Mouse (Mus musculus): ENCODE results near the gene Socs2. TPM values are rescaled to one million over a fixed set of nuclear protein-coding genes. Genes with fewer than 3 reads are reported as not detected.

The Socs2 gene
- total RNA-seq, 4 experiments from 2014 or later, result 10.6 to 56.8 (median 12.6) TPM

- no peak for DNase-seq
Measured at GRCm38 (mm10) chr10:95420284-95420683, 3.3 kb upstream of the Socs2 start.

GRCm38 (mm10) chr10:95419726-95420125 lies 2.7 kb upstream of the Socs2 start:
- DNase-seq, result no peak

GRCm38 (mm10) chr10:95418631-95419030 lies 1.7 kb upstream of the Socs2 start:
- no peak for DNase-seq

- peak; percentile 64 for DNase-seq
Measured at GRCm38 (mm10) chr10:95417496-95418236, 686 bp upstream of the Socs2 start.

GRCm38 (mm10) chr10:95416361-95416684 lies 657 bp downstream of the Socs2 start:
- DNase-seq, result no peak

- peak; percentile 30 for DNase-seq
Measured at GRCm38 (mm10) chr10:95415533-95416360, 1.2 kb downstream of the Socs2 start.

GRCm38 (mm10) chr10:95415159-95415532 lies 1.8 kb downstream of the Socs2 start:
- peak; percentile 32 for DNase-seq

GRCm38 (mm10) chr10:95414316-95415158 lies 2.4 kb downstream of the Socs2 start:
- DNase-seq, result no peak

- no peak for DNase-seq
Measured at GRCm38 (mm10) chr10:95411139-95411538, 5.8 kb downstream of the Socs2 start.

- no peak for DNase-seq
Measured at GRCm38 (mm10) chr10:95410709-95411108, 6.3 kb downstream of the Socs2 start.

GRCm38 (mm10) chr10:95410209-95410608 lies 6.8 kb downstream of the Socs2 start:
- no peak for DNase-seq

GRCm38 (mm10) chr10:95409149-95409548 lies 7.8 kb downstream of the Socs2 start:
- no peak for DNase-seq

GRCm38 (mm10) chr10:95408487-95408886 lies 8.5 kb downstream of the Socs2 start:
- DNase-seq, result no peak

- DNase-seq, result no peak
Measured at GRCm38 (mm10) chr10:95407541-95408160, 9.3 kb downstream of the Socs2 start.

- DNase-seq, result no peak
Measured at GRCm38 (mm10) chr10:95404774-95405173, 12.2 kb downstream of the Socs2 start.

- no peak for DNase-seq
Measured at GRCm38 (mm10) chr10:95399689-95400354, 17.2 kb downstream of the Socs2 start.

GRCm38 (mm10) chr10:95398489-95398888 lies 18.5 kb downstream of the Socs2 start:
- DNase-seq, result no peak

- DNase-seq, result no peak
Measured at GRCm38 (mm10) chr10:95397191-95397835, 19.7 kb downstream of the Socs2 start.

- DNase-seq, result no peak
Measured at GRCm38 (mm10) chr10:95396356-95396755, 20.6 kb downstream of the Socs2 start.

GRCm38 (mm10) chr10:95394819-95395812 lies 21.9 kb downstream of the Socs2 start:
- DNase-seq, result no peak
